Mouse (Mus musculus) CH12.LX (cell line): ENCODE data around the gene Hsp90ab1. TPM values are rescaled to one million over a fixed set of nuclear protein-coding genes. Genes with fewer than 3 reads are reported as not detected.

Experiments
- DNase-seq: peaks from one replicate; pipeline ENCODE4 v3.0.0-alpha.2; 2013; ENCODE audit errors: extremely low read depth
- H3K27ac ChIP-seq: 2 replicates; pipeline ENCODE4 v1.5.1; 2012; ENCODE audit warnings: low read depth, mild to moderate bottlenecking, control low read depth, moderate library complexity; ENCODE audit not compliant: insufficient read depth
- H3K27me3 ChIP-seq: replicated peaks from 2 replicates; pipeline ENCODE3; 2012; ENCODE audit warnings: inconsistent platforms
- H3K36me3 ChIP-seq, 2 experiments: replicated peaks in 1 of 2; 2 replicates each; pipeline versions ENCODE3 to v1.6.1; 2012; ENCODE audit warnings: inconsistent platforms in 1 of 2, low read length in 1 of 2, mild to moderate bottlenecking in 1 of 2, mixed read lengths in 1 of 2, moderate library complexity in 1 of 2; ENCODE audit not compliant: control insufficient read depth in 1 of 2, insufficient read depth in 1 of 2
- H3K4me1 ChIP-seq, 2 experiments: 2 replicates each; pipeline ENCODE4 v1.6.1; 2012; ENCODE audit warnings: inconsistent platforms in 1 of 2, moderate library complexity in 1 of 2; ENCODE audit not compliant: insufficient read depth in 2 of 2, control insufficient read depth in 1 of 2
- H3K4me2 ChIP-seq: 2 replicates; pipeline ENCODE4 v1.6.1; 2012; ENCODE audit warnings: low read depth, mild to moderate bottlenecking, control low read depth; ENCODE audit not compliant: poor library complexity, insufficient read depth, severe bottlenecking
- H3K4me3 ChIP-seq, 3 experiments: fragments of 150-350 bp in 1 of 3; sonication (generic) in 1 of 3; replicated peaks in 1 of 3; 2 replicates each; pipeline versions ENCODE3 to v1.5.1; 2011 to 2012; ENCODE audit warnings: low read depth in 2 of 3, low read length in 2 of 3, mild to moderate bottlenecking in 2 of 3, moderate library complexity in 2 of 3, control low read depth in 1 of 3, improper control_type of control experiment in 1 of 3, inconsistent platforms in 1 of 3, mixed read lengths in 1 of 3; ENCODE audit not compliant: poor library complexity in 1 of 3
- H3K79me2 ChIP-seq: replicated peaks from 2 replicates; pipeline ENCODE4 v1.6.1; 2012; ENCODE audit warnings: mild to moderate bottlenecking, moderate library complexity; ENCODE audit not compliant: control insufficient read depth, poor library complexity, insufficient read depth, severe bottlenecking; ENCODE audit errors: extremely low read depth
- H3K9ac ChIP-seq: 2 replicates; pipeline ENCODE4 v1.6.1; 2012; ENCODE audit warnings: low read depth, mild to moderate bottlenecking, control low read depth, moderate library complexity; ENCODE audit not compliant: insufficient read depth
- H3K9me3 ChIP-seq: replicated peaks from 2 replicates; pipeline ENCODE3; 2012; ENCODE audit warnings: low read length, inconsistent platforms, mixed read lengths
- BHLHE40 ChIP-seq: IDR thresholded peaks from 2 replicates; pipeline ENCODE4 v1.6.1; 2011; ENCODE audit warnings: mild to moderate bottlenecking, low read depth, low read length, improper control_type of control experiment
- CHD1 ChIP-seq: IDR thresholded peaks from 2 replicates; pipeline ENCODE4 v1.6.1; 2012; ENCODE audit warnings: low read depth, low read length, improper control_type of control experiment, inconsistent platforms
- CHD2 ChIP-seq: IDR thresholded peaks from 2 replicates; pipeline ENCODE4 v1.6.1; 2011; ENCODE audit warnings: low read length, improper control_type of control experiment
- ELF1 ChIP-seq: IDR thresholded peaks from 2 replicates; pipeline ENCODE4 v1.6.1; 2014; ENCODE audit warnings: low read depth, mild to moderate bottlenecking, inconsistent platforms, low read length, improper control_type of control experiment
- EP300 ChIP-seq: IDR thresholded peaks from 2 replicates; pipeline ENCODE4 v1.6.1; 2011; ENCODE audit warnings: low read length, improper control_type of control experiment
- ETS1 ChIP-seq: conservative IDR thresholded peaks from 2 replicates; pipeline ENCODE4 v1.6.1; 2012; ENCODE audit warnings: low read depth, mild to moderate bottlenecking, inconsistent platforms, low read length, improper control_type of control experiment, moderate library complexity
- GABPA ChIP-seq: IDR thresholded peaks from 2 replicates; pipeline ENCODE4 v1.6.1; 2012; ENCODE audit warnings: low read depth, low read length, improper control_type of control experiment, inconsistent platforms; ENCODE audit not compliant: insufficient replicate concordance
- JUN ChIP-seq: IDR thresholded peaks from 2 replicates; pipeline ENCODE4 v1.6.1; 2011; ENCODE audit warnings: low read depth, mild to moderate bottlenecking, low read length, improper control_type of control experiment, moderate library complexity; ENCODE audit not compliant: insufficient read depth
- JUND ChIP-seq: conservative IDR thresholded peaks from 2 replicates; pipeline ENCODE4 v1.6.1; 2011; ENCODE audit warnings: low read depth, low read length, improper control_type of control experiment
- KAT2A ChIP-seq: IDR thresholded peaks from 2 replicates; pipeline ENCODE4 v1.6.1; 2012; ENCODE audit warnings: low read length, improper control_type of control experiment, inconsistent platforms; ENCODE audit not compliant: insufficient replicate concordance
- MAX ChIP-seq: IDR thresholded peaks from 2 replicates; pipeline ENCODE4 v1.6.1; 2011; ENCODE audit warnings: low read length, improper control_type of control experiment
- MAZ ChIP-seq: IDR thresholded peaks from 2 replicates; pipeline ENCODE4 v1.6.1; 2012; ENCODE audit warnings: low read depth, mild to moderate bottlenecking, inconsistent platforms, low read length, improper control_type of control experiment, moderate library complexity
- MXI1 ChIP-seq: IDR thresholded peaks from 2 replicates; pipeline ENCODE4 v1.6.1; 2011; ENCODE audit warnings: mild to moderate bottlenecking, low read depth, low read length, improper control_type of control experiment
- MYC ChIP-seq: IDR thresholded peaks from 2 replicates; pipeline ENCODE4 v1.6.1; 2011; ENCODE audit warnings: low read depth, mild to moderate bottlenecking, improper control_type of control experiment, low read length
- NELFE ChIP-seq: IDR thresholded peaks from 2 replicates; pipeline ENCODE4 v1.6.1; 2011; ENCODE audit warnings: low read depth, low read length, improper control_type of control experiment
- POLR2A ChIP-seq: IDR thresholded peaks from 2 replicates; pipeline ENCODE4 v1.6.1; 2011; ENCODE audit warnings: low read depth, mild to moderate bottlenecking, improper control_type of control experiment, low read length
- RCOR1 ChIP-seq: conservative IDR thresholded peaks from 2 replicates; pipeline ENCODE4 v1.6.1; 2012; ENCODE audit warnings: low read depth, mild to moderate bottlenecking, inconsistent platforms, low read length, improper control_type of control experiment
- SIN3A ChIP-seq: IDR thresholded peaks from 2 replicates; pipeline ENCODE4 v1.6.1; 2012; ENCODE audit warnings: low read length, improper control_type of control experiment, inconsistent platforms
- SMC3 ChIP-seq: IDR thresholded peaks from 2 replicates; pipeline ENCODE4 v1.6.1; 2011; ENCODE audit warnings: low read depth, low read length, improper control_type of control experiment
- TBP ChIP-seq: conservative IDR thresholded peaks from 2 replicates; pipeline ENCODE4 v1.6.1; 2011; ENCODE audit warnings: low read depth, low read length, improper control_type of control experiment
- USF2 ChIP-seq: conservative IDR thresholded peaks from 2 replicates; pipeline ENCODE4 v1.6.1; 2011; ENCODE audit warnings: low read depth, low read length, improper control_type of control experiment
- ZKSCAN1 ChIP-seq: IDR thresholded peaks from 2 replicates; pipeline ENCODE4 v1.6.1; 2012; ENCODE audit warnings: low read depth, inconsistent platforms, low read length, improper control_type of control experiment, borderline replicate concordance
- ZMIZ1 ChIP-seq: IDR thresholded peaks from 2 replicates; pipeline ENCODE4 v1.6.1; 2012; ENCODE audit warnings: low read depth, mild to moderate bottlenecking, inconsistent platforms, low read length, improper control_type of control experiment
- ZNF384 ChIP-seq: IDR thresholded peaks from 2 replicates; pipeline ENCODE4 v1.6.1; 2012; ENCODE audit warnings: low read depth, low read length, improper control_type of control experiment, inconsistent platforms
- dilution Hi-C: fragments of 300-500 bp; cut with MboI; formaldehyde crosslinking; loops from 2 replicates; pipeline ENCODE4 v1.14.3; 2020; ENCODE audit warnings: low sequenced_read_pairs; ENCODE audit not compliant: extremely low pct_unique_long_range_greater_than_20kb, extremely low pct_ligation_motif_present
- in situ Hi-C: fragments of 300-500 bp; cut with MboI; formaldehyde crosslinking; loops from 3 replicates; pipeline ENCODE4 v1.14.3; 2019; ENCODE audit warnings: low sequenced_read_pairs, low pct_ligation_motif_present, low pct_unique_long_range_greater_than_20kb, mixed read lengths
- polyA plus RNA-seq: library from polyadenylated mRNA; unstranded; fragments of >175 nt; gene quantifications from 2 replicates; pipeline ENCODE4 v1.2.1, GENCODE M21; 2012; ENCODE audit warnings: low read depth; ENCODE audit not compliant: insufficient read length
- total RNA-seq, 2 experiments: library from RNA; depleted of rRNA; stranded (reverse); fragments of 300-350 nt in 1 of 2; fragments of >200 nt in 1 of 2; gene quantifications; 2 replicates each; pipeline ENCODE4 v1.2.3; 2012 to 2014

Hsp90ab1 gene
- total and polyA plus RNA-seq, 3 experiments = 790 to 4,858 (median 1,180) TPM

DNA sequence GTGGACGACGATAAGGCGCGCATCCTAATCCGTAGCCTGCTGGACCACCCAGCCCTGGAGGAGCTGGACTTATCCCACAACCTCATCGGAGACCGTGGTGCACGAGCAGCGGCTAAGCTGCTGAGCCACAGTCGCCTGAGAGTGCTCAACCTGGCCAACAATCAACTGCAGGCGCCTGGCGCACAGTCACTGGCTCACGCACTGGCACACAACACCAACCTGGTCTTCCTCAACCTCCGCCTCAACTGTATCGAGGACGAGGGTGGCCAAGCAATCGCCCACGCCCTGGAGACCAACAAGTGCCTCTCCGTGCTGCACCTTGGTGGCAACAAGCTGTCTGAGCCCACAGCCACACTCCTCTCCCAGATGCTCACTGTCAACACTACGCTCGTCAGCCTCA is 33.4 kb downstream of the Hsp90ab1 start:
- H3K9ac ChIP-seq = no peak overlapping the region
- no peak for TF ChIP-seq SIN3A
- TF ChIP-seq KAT2A = no peak
- TF ChIP-seq USF2 = no peak
- TF ChIP-seq BHLHE40 = no peak
- no peak for TF ChIP-seq RCOR1
- TF ChIP-seq POLR2A = no peak
- TF ChIP-seq NELFE = no peak
- no peak for TF ChIP-seq CHD1
- TF ChIP-seq JUN = no peak
- no peak for TF ChIP-seq EP300
- TF ChIP-seq MXI1 = no peak
- no peak for TF ChIP-seq CHD2
- TF ChIP-seq ZMIZ1 = no peak
- no peak for TF ChIP-seq ELF1
- TF ChIP-seq ZKSCAN1 = no peak
- TF ChIP-seq ZNF384 = no peak
- no peak for TF ChIP-seq GABPA
- TF ChIP-seq JUND = no peak
- TF ChIP-seq, all 38 proteins: peak for 0
- dilution Hi-C loops = no loop called here
- Histone ChIP-seq H3K4me3 (no peak overlapping the region), H3K36me3 (no peaks in the 10 kb centered on the region), H3K4me1 (peaks cover 9 to 16% of the 10 kb centered on the region in 2 experiments), H3K27me3 (peaks cover 90% of the 10 kb centered on the region), H3K9me3 (no peaks in the 10 kb centered on the region), H3K4me2 (no peak overlapping the region), H3K27ac (no peak overlapping the region), H3K79me2 (no peaks in the 10 kb centered on the region)
- DNase-seq = no peak
- in situ Hi-C loops = no loop called here

DNA sequence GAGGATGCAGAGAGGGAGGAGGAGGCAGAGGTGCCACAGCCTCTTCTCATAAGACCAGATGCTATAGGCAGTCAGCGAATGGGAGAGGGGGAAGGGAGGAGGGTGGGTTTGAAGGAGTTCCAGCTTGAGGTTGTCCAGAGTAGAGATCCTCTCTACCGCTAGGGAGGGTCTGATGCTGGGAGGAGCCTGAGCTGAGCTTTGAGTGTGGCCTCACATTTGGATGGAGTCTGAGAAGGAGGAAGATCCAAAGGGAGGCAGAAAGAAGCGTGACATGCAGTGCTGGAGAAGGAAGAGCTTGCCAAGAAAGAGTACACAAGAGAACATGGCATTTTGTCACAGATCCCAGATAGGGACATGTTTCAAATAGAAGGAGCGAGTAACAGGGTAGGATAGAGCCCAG is 34.7 kb downstream of the Hsp90ab1 start:
- no peak overlapping the region for H3K4me3 ChIP-seq
- no peak overlapping the region for H3K9ac ChIP-seq
- peaks cover 88% of the 10 kb centered on the region for H3K27me3 ChIP-seq
- no peak for TF ChIP-seq GABPA
- no peak for TF ChIP-seq ETS1
- no peak for TF ChIP-seq MAZ
- no peak for TF ChIP-seq TBP
- no peak for TF ChIP-seq CHD2
- TF ChIP-seq SIN3A = no peak
- no peak for TF ChIP-seq SMC3
- no peak for TF ChIP-seq POLR2A
- no peak for TF ChIP-seq MAX
- TF ChIP-seq MYC = no peak
- H3K4me1 ChIP-seq = peaks cover 5 to 8% of the 10 kb centered on the region in 2 experiments
- in situ Hi-C loops = no loop called here
- no peaks in the 10 kb centered on the region for H3K79me2 ChIP-seq
- no peak overlapping the region for H3K4me2 ChIP-seq
- H3K36me3 ChIP-seq = no peaks in the 10 kb centered on the region
- no peak overlapping the region for H3K27ac ChIP-seq
- dilution Hi-C loops = no loop called here
- no peaks in the 10 kb centered on the region for H3K9me3 ChIP-seq
- no peak for DNase-seq
